Mouse (Mus musculus) embryonic facial prominence, embryonic 13.5 days (tissue): ENCODE measurements around the gene Fnip1. TPM values are rescaled to one million over a fixed set of nuclear protein-coding genes. Genes with fewer than 3 reads are reported as not detected.
"Not testable (repeated sequence)": the region's sequence is repeated elsewhere in the genome, so short reads cannot be mapped to it uniquely, and the experiment has no call there.

Experiments
- ATAC-seq: fragments of 200-750 bp; cut with Nextera tagmentation; 2 replicates; pipeline ENCODE4 v1.8.0; 2017; ENCODE audit warnings: low read depth; ENCODE audit not compliant: insufficient number of reproducible peaks, insufficient read depth, low FRiP score, low TSS enrichment
- H3K27ac ChIP-seq: fragments of 300-500 bp; sonication (generic); 2 replicates; pipeline ENCODE4 v1.5.1; 2015; ENCODE audit warnings: moderate library complexity, mild to moderate bottlenecking, inconsistent platforms
- H3K27me3 ChIP-seq: fragments of 300-500 bp; sonication (generic); 2 replicates; pipeline ENCODE4 v1.6.1; 2015; ENCODE audit warnings: mild to moderate bottlenecking, inconsistent platforms
- H3K36me3 ChIP-seq: fragments of 300-500 bp; sonication (generic); 2 replicates; pipeline ENCODE4 v1.6.1; 2015; ENCODE audit warnings: mild to moderate bottlenecking, inconsistent platforms
- H3K4me1 ChIP-seq: fragments of 300-500 bp; sonication (generic); 2 replicates; pipeline ENCODE4 v1.6.1; 2015; ENCODE audit warnings: inconsistent platforms
- H3K4me2 ChIP-seq: fragments of 300-500 bp; sonication (generic); 2 replicates; pipeline ENCODE4 v1.6.1; 2015; ENCODE audit warnings: moderate library complexity, mild to moderate bottlenecking, inconsistent platforms
- H3K4me3 ChIP-seq: fragments of 300-500 bp; sonication (generic); 2 replicates; pipeline ENCODE4 v1.5.1; 2015; ENCODE audit warnings: mild to moderate bottlenecking, inconsistent platforms
- H3K9ac ChIP-seq: fragments of 300-500 bp; sonication (generic); 2 replicates; pipeline ENCODE4 v1.6.1; 2015; ENCODE audit warnings: mild to moderate bottlenecking, inconsistent platforms
- H3K9me3 ChIP-seq: fragments of 300-500 bp; sonication (generic); 2 replicates; pipeline ENCODE4 v1.6.1; 2016; ENCODE audit warnings: inconsistent platforms
- WGBS: fragments of 180-500 bp; shearing (Covaris S2); methylation state at CpG from one replicate; pipeline ENCODE4 v1.1.7; 2015; ENCODE audit warnings: mixed read lengths; 5-methylcytosine and 5-hydroxymethylcytosine counted together
- polyA plus RNA-seq: library from polyadenylated mRNA; unstranded; fragments of >200 nt; fragmentation: Nextera tagmentation; extraction: Ambion mirVana; gene quantifications from 2 replicates; pipeline ENCODE4 v1.2.1, GENCODE M21; 2015

Fnip1 gene
- polyA plus RNA-seq, result 11.4 and 13.2 TPM in 2 replicates

- Histone ChIP-seq H3K9ac (peak within 1 kb of the TSS; percentile 92), H3K9me3 (no peaks in the 10 kb centered on the region), H3K27ac (peak within 1 kb of the TSS; percentile 86), H3K4me3 (peak within 1 kb of the TSS; percentile 91), H3K36me3 (no peaks in the 10 kb centered on the region), H3K4me2 (peak within 1 kb of the TSS; percentile 71), H3K27me3 (no peaks in the 10 kb centered on the region), H3K4me1 (peaks cover 11% of the 10 kb centered on the region; the same call in 1 of the 2 replicates)
- WGBS, result under 1% methylated on average over 47 of the region's 47 CpGs
- ATAC-seq, result peak; percentile 96
Observed at GRCm38 (mm10) chr11:54437823-54438337, at the start of gene Fnip1. Gene Fnip1, plus strand, starts transcription at chr11:54438199.

DNA sequence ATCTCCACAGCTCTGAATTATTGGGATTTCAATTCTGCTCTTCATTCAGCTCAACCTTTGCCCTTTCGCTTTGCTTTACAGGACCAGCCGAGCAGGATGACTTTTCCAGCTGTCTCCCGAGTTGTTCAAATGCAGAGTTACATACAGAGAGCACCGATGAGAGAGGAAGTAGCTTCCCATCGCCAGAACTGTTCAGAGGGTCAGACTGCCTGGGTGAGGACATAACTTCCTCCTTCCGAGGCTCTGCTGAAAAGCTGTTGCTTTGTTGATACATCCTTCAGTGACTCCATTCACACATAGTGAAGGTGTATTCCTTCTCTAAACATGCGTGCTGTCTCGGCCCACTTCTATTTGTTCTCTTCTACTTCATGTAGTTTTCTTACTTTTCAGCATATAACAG, 47.6 kb upstream of the Fnip1 start:
- Histone ChIP-seq H3K4me1 (no peaks in the 10 kb centered on the region), H3K27me3 (no peaks in the 10 kb centered on the region), H3K27ac (no peak overlapping the region), H3K9ac (no peak overlapping the region), H3K4me3 (no peak overlapping the region), H3K9me3 (no peaks in the 10 kb centered on the region), H3K36me3 (no peaks in the 10 kb centered on the region), H3K4me2 (no peak overlapping the region)
- ATAC-seq, result no peak
- 68% methylated on average over 8 of the region's 8 CpGs for WGBS

DNA sequence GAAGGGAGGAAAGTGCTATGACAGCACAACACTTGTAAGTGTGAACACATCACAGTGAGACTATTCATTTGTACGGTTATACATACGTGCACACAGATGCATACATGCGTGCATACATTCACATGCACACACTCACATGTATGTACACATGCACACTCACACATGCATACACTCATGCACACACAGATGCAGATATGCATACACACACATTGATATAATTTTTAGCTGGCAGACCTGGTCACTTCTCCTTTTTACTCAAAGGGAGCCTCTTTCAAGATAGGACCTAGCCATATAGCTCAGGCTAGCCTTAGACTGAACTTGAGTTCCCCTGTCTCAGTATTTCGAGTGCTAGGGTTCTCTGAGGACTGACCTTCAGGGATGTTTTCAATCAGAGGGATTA, 46.7 kb upstream of the Fnip1 start:
- H3K27me3 ChIP-seq, result no peaks in the 10 kb centered on the region
- no peak overlapping the region for H3K27ac ChIP-seq
- no peak overlapping the region for H3K4me3 ChIP-seq
- 86% methylated on average over 4 of the region's 4 CpGs for WGBS
- no peak overlapping the region for H3K4me2 ChIP-seq
- H3K9ac ChIP-seq, result no peak overlapping the region
- no peak for ATAC-seq
- no peaks in the 10 kb centered on the region for H3K4me1 ChIP-seq
- H3K9me3 ChIP-seq, result no peaks in the 10 kb centered on the region
- no peaks in the 10 kb centered on the region for H3K36me3 ChIP-seq

DNA sequence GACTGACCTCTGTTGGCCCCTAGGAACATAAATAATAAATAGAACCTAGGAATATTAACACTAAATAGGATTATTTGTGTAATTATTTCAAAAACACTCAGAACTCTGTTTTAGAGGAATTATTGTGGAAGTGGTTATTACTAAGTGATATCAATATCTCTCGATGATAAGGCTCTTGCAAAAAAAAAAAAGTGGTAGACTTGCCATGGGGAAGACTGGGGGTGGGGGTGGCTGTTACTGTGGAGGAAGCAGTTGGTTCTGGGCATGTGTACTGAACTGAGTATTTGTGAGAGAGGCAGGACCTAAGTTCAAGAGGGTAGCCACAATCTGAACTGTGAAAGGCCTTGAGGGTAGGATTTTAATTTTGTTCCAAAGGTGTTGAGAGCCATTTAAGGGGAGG, 41.3 kb upstream of the Fnip1 start:
- H3K27ac ChIP-seq, result no peak overlapping the region
- no peaks in the 10 kb centered on the region for H3K9me3 ChIP-seq
- H3K4me3 ChIP-seq, result no peak overlapping the region
- ATAC-seq, result no peak
- no peaks in the 10 kb centered on the region for H3K36me3 ChIP-seq
- H3K4me1 ChIP-seq, result no peaks in the 10 kb centered on the region
- no peaks in the 10 kb centered on the region for H3K27me3 ChIP-seq
- no peak overlapping the region for H3K9ac ChIP-seq
- H3K4me2 ChIP-seq, result no peak overlapping the region
- 83% methylated on average over 1 of the region's 1 CpGs for WGBS

- H3K4me2 ChIP-seq, result no peak overlapping the region
- 65% methylated on average over 4 of the region's 4 CpGs for WGBS
- no peak overlapping the region for H3K4me3 ChIP-seq
- H3K9ac ChIP-seq, result no peak overlapping the region
- no peaks in the 10 kb centered on the region for H3K9me3 ChIP-seq
- ATAC-seq, result no peak
- no peak overlapping the region for H3K27ac ChIP-seq
- no peaks in the 10 kb centered on the region for H3K27me3 ChIP-seq
- H3K4me1 ChIP-seq, result no peaks in the 10 kb centered on the region
- H3K36me3 ChIP-seq, result no peaks in the 10 kb centered on the region
Observed at GRCm38 (mm10) chr11:54398058-54398457, 39.9 kb upstream of the Fnip1 start.

GRCm38 (mm10) chr11:54400803-54401202, 37.2 kb upstream of the Fnip1 start:
- not testable (repeated sequence) for H3K36me3 ChIP-seq, H3K27ac ChIP-seq, H3K4me2 ChIP-seq, H3K27me3 ChIP-seq, H3K4me3 ChIP-seq, H3K4me1 ChIP-seq, H3K9me3 ChIP-seq, ATAC-seq, H3K9ac ChIP-seq
- WGBS, result 90% methylated on average over 20 of the region's 20 CpGs

GRCm38 (mm10) chr11:54404885-54405284, 33.1 kb upstream of the Fnip1 start:
- no peak for ATAC-seq
- H3K4me2 ChIP-seq, result no peak overlapping the region
- no peaks in the 10 kb centered on the region for H3K36me3 ChIP-seq
- no peaks in the 10 kb centered on the region for H3K9me3 ChIP-seq
- WGBS, result 84% methylated on average over 4 of the region's 4 CpGs
- no peak overlapping the region for H3K4me3 ChIP-seq
- no peak overlapping the region for H3K9ac ChIP-seq
- no peaks in the 10 kb centered on the region for H3K27me3 ChIP-seq
- H3K27ac ChIP-seq, result no peak overlapping the region
- no peaks in the 10 kb centered on the region for H3K4me1 ChIP-seq

- Histone ChIP-seq H3K27ac (no peak overlapping the region), H3K4me3 (no peak overlapping the region), H3K9me3 (no peaks in the 10 kb centered on the region), H3K9ac (no peak overlapping the region), H3K27me3 (no peaks in the 10 kb centered on the region), H3K4me2 (no peak overlapping the region), H3K4me1 (no peaks in the 10 kb centered on the region), H3K36me3 (no peaks in the 10 kb centered on the region)
- no peak for ATAC-seq
- 81% methylated on average over 4 of the region's 4 CpGs for WGBS
Observed at GRCm38 (mm10) chr11:54406930-54407546, 31.0 kb upstream of the Fnip1 start.

DNA sequence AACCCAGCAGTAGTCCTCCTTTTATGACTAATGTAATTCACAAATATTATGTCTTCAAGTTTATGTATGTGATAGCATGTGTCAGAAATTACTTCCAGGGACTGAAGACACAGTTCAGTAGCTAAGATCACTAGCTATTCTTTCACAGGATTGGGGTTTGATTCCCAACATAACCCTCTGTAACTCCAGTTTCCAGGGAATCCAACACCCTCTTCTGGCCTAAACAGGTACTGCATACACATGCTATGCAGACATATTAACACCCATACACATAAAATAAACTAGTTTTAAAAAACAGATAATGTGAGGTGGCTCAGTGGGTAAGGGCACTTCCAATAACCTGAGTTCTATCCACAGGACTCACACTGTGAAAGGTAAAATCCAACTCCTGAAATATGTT, 27.4 kb upstream of the Fnip1 start:
- H3K4me2 ChIP-seq, result no peak overlapping the region
- no peak overlapping the region for H3K9ac ChIP-seq
- H3K4me1 ChIP-seq, result no peaks in the 10 kb centered on the region
- H3K36me3 ChIP-seq, result no peaks in the 10 kb centered on the region
- H3K27ac ChIP-seq, result no peak overlapping the region
- no peak for ATAC-seq
- H3K27me3 ChIP-seq, result no peaks in the 10 kb centered on the region
- no peak overlapping the region for H3K4me3 ChIP-seq
- H3K9me3 ChIP-seq, result no peaks in the 10 kb centered on the region

- H3K4me2 ChIP-seq, result no peak overlapping the region
- WGBS, result 47% methylated on average over 6 of the region's 6 CpGs
- H3K4me3 ChIP-seq, result no peak overlapping the region
- no peak overlapping the region for H3K27ac ChIP-seq
- no peak overlapping the region for H3K9ac ChIP-seq
- H3K4me1 ChIP-seq, result no peaks in the 10 kb centered on the region
- no peak; the same call in 1 of the 2 replicates for ATAC-seq
- H3K36me3 ChIP-seq, result no peaks in the 10 kb centered on the region
- no peaks in the 10 kb centered on the region for H3K27me3 ChIP-seq
- no peaks in the 10 kb centered on the region for H3K9me3 ChIP-seq
Observed at GRCm38 (mm10) chr11:54413017-54413416, 25.0 kb upstream of the Fnip1 start.

GRCm38 (mm10) chr11:54423007-54423406, 15.0 kb upstream of the Fnip1 start:
- Histone ChIP-seq H3K4me1 (peaks cover 3% of the 10 kb centered on the region; the same call in 1 of the 2 replicates), H3K9me3 (no peaks in the 10 kb centered on the region), H3K27me3 (no peaks in the 10 kb centered on the region), H3K4me2 (no peak overlapping the region), H3K9ac (no peak overlapping the region), H3K27ac (no peak overlapping the region), H3K36me3 (no peaks in the 10 kb centered on the region), H3K4me3 (no peak overlapping the region)
- no peak for ATAC-seq
- 73% methylated on average over 4 of the region's 4 CpGs for WGBS

DNA sequence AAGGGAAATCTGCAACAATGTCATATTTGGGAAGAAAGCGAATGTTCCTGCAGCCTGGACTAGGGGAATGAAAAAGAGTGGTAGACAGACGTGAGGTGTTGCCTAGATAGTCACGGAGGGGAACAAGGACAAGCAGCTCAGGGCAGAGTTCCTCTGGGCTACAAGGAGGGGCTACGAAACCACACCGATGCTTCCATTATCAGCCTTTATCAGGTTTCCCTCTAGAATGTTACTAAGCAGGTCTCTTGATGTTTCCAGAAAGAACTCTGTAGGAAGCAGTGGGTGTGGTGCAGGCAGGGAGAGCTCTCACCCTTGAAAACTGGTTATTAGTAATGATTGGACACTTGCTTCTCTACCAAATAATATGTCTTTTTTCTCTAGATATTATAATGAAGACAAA, 11.7 kb upstream of the Fnip1 start:
- H3K9me3 ChIP-seq, result no peaks in the 10 kb centered on the region
- H3K4me1 ChIP-seq, result peaks cover 4% of the 10 kb centered on the region; the same call in 1 of the 2 replicates
- no peaks in the 10 kb centered on the region for H3K27me3 ChIP-seq
- H3K4me2 ChIP-seq, result no peak overlapping the region
- no peak overlapping the region for H3K9ac ChIP-seq
- no peaks in the 10 kb centered on the region for H3K36me3 ChIP-seq
- no peak overlapping the region for H3K4me3 ChIP-seq
- WGBS, result 74% methylated on average over 5 of the region's 5 CpGs
- ATAC-seq, result no peak
- H3K27ac ChIP-seq, result no peak overlapping the region
